Mouse (Mus musculus): ENCODE data around the gene Mtmr10.

Gene Mtmr10

DNA sequence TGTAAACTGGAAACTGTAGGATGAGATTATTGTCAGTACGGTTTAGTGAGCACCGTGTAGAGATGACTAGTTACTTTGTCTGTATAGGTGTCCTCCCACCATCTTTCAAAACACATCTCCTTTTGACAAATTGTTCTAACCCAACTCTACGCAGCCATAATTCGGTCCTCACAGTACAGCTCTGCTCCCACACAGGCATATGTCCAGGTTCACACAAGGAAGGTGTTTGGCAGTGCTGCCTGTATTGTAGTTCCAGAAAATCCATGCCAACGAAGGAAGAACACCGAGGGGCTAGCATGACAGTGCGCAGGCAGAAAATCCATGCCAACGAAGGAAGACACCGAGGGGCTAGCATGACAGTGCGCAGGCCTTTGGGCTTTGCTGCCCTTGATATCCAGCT lies 4.3 kb downstream of the Mtmr10 start:
- peak in 1 of 2 experiments; percentile 64 for DNase-seq (ENCODE audit: low spot score in 2 of 2)

GRCm38 (mm10) chr7:64296286-64297010 lies 9.0 kb downstream of the Mtmr10 start:
- DNase-seq (ENCODE audit: low spot score in 2 of 2) = no peak

DNA sequence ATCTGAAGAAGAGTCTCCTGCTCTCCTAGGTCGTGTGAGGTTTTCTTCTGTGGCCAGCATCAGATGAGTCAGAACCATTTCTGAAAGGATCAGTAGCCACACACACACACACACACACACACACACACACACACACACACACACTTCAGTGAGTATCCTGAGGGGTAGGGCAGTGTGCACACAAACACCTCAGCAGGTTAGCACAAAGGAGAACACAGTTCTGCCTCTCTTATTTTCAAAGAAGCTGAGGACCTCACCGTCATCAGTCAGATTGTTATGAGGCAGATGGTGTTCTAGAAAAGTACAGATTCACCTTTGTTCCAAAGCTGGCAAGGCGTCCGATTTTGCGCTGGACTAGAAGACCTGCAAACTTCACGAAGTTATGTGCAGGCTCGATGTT lies 22.8 kb downstream of the Mtmr10 start:
- no peak for DNase-seq (ENCODE audit: low spot score in 2 of 2)

DNA sequence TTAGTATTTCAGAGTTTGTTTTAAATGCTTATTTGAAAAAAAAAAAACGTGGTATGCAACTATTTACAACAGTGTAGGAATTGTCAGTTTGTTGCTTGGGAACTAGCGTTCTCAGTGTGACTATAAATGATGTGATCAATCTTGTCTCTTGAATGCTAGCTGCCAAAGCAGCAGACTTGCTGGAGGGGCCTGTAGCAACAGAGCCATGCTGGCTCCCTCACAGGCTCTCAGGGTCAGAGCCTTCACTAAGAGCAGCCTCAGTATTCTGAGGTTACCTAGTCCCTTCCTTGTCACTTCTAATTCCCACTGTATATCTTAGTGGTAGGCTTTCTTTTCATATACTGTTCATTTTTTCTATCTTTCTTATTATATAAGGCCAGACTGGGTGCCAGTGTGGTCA lies 23.3 kb downstream of the Mtmr10 start:
- no peak for DNase-seq (ENCODE audit: low spot score in 2 of 2)

DNA sequence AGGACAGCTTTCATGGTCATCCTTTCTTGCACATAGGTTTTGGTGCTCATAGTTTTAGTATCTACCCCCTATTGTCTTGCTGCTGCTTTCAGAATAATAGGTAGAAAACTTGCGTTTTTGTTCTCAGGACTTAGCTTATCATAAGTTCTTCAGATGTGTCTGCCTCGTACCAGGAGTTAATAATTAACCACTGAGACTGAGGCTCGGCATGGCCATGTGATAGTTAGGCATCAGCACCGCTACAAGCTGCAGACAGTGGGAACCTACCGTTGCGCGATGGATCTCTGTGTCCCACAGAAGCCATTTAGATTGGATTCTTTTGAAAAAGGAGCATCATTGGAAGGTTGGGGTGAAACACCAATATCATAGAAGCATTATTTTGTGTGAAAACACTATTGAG lies 25.4 kb downstream of the Mtmr10 start:
- DNase-seq (ENCODE audit: low spot score in 2 of 2) = no peak

DNA sequence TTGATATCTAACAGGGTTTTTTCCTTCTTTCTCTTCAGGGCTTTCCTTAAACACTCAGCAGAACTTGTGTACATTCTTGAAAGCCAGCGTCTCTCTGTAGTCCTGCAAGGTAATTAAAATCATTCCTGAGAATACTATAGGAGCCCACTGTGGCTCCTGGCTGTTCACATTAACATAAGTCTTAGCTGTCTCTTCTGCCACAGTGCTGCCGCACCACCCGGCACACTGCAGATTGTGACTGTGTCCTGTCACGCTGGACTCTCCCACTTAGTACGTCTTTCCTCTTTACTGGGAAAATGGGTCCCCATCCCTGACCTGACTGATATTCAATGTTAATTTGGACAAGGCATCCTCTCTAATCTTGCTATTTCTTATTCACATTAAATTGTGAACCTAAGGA lies 33.7 kb downstream of the Mtmr10 start:
- DNase-seq (ENCODE audit: low spot score in 2 of 2) = no peak

- no peak for DNase-seq (ENCODE audit: low spot score in 2 of 2)
These were observed 34.2 kb downstream of the Mtmr10 start for GRCm38 (mm10) chr7:64321658-64322057.

- DNase-seq (ENCODE audit: low spot score in 2 of 2) = peak in 1 of 2 experiments; percentile 84
These were observed 39.4 kb downstream of the Mtmr10 start for GRCm38 (mm10) chr7:64326892-64327291.

- DNase-seq (ENCODE audit: low spot score in 2 of 2) = no peak
These were observed 40.0 kb downstream of the Mtmr10 start for GRCm38 (mm10) chr7:64327486-64327885.

DNA sequence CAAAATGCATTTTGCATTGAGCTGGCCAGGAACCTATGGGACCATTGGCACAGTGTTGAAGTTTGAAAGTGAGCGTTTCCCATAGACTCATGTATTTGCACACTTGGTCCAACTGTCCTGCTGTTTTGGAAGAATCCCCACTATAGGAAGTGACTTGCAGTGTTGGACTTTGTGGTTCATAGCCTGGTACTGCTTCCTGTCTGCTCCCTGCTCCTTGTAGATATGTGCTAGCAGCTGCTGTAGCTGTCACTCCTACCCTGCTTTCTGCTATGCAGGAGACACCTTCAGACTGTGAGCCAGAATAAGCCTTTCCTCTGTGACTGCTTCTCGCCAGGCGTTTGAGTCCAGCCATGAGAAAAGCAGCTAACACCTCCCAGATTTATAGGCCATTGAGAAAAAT lies 43.9 kb downstream of the Mtmr10 start:
- no peak for DNase-seq (ENCODE audit: low spot score in 2 of 2)

DNA sequence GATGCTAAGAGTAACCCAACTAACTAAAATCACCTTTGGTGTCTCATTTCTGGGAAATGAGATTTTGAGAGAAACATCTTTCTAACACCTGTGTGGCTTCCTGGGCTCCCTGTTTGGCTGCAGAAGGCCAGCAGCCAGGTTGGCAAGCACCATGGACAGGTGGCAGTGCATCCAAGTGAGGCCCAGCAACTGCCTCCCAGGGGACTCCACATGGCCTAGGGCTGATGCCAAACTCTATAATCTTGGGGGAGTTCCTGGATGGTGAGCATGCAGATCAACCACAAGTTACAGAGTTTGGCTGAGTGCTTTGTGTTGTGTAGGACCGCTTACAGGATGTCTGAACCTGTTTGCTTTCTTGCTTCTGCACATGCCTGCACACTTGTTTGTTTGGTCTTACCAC lies 45.2 kb downstream of the Mtmr10 start:
- DNase-seq (ENCODE audit: low spot score in 2 of 2) = no peak

DNA sequence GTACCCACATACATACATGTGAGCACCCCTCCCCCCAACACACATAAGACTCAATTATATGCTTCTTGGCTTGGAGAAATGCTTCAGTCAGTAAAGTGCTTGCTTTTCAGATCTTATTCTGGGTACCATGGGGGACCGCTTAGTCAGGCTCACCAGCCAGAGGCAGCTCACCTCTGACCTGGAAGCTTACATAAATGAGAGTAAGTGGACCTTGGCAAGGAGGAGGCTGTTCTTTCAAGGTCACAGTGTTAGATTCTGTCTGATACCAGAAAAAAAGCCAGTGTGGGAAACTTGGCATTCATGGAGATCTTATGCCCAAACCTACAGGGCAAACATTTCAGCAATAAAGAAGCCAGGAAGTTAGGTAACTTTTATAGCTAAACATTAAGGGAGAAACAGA lies 60.4 kb downstream of the Mtmr10 start:
- no peak for DNase-seq (ENCODE audit: low spot score in 2 of 2)

GRCm38 (mm10) chr7:64349147-64349861 lies 61.9 kb downstream of the Mtmr10 start:
- DNase-seq (ENCODE audit: low spot score in 2 of 2) = peak; percentile 32 to 71

DNA sequence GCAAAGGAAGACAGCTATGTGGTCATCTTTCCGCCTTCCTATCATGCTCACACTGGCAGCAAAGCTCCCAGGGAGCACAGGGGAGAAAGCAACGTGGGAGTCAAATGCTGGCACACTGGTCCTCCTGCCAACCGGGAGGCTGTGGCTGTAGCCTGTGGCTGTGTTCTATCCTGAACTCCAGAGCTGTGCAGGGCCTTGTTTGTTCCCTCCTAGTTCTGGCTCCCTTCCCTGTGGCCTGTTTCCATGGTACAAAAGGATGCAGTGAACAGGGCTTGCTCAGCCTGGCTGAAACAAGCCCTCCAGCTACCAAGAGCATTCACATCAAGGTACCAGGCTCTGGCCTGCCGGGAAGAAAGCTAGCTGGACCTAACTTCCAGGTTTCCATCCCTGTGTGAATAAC lies 63.6 kb downstream of the Mtmr10 start:
- peak; percentile 53 to 81 for DNase-seq (ENCODE audit: low spot score in 2 of 2)

DNA sequence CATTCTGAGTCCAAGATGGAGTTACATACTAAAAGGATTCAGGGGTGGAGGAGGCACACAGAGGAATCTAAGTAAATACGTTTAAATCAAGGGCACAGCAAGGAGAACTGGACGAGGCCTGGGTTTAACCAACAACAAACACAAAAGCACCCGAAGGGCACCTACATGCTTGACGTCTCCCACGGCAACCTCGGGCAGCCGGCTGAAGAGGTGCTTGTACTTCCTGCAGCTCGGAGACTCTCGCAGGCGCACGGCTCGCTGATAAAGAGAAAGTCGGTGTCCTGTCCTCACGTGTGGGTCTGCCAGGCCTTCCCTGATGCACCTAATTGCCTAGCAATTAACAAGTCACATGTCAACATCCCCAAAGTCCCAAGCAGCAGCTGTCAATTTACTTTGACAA lies 66.8 kb downstream of the Mtmr10 start:
- DNase-seq (ENCODE audit: low spot score in 2 of 2) = no peak

DNA sequence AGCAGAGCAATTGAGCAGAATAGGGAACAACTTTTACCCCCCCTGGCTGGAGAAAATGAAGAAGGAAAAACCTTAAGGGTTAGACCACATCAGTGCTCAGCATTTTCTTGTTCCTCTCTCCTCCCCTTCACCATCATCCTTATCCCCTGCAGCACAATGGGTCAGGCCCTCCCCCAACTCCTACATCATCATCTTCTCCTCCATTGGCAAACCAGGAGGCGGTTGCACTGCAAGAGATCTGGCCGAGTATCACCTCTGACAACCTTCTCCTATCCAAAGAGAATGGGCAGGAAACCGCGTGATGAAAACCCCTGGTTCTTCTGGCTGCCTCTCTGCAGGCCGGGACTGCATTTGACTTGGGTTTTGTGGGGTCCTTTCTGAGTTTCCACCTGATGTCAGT lies 69.2 kb downstream of the Mtmr10 start:
- DNase-seq (ENCODE audit: low spot score in 2 of 2) = no peak

DNA sequence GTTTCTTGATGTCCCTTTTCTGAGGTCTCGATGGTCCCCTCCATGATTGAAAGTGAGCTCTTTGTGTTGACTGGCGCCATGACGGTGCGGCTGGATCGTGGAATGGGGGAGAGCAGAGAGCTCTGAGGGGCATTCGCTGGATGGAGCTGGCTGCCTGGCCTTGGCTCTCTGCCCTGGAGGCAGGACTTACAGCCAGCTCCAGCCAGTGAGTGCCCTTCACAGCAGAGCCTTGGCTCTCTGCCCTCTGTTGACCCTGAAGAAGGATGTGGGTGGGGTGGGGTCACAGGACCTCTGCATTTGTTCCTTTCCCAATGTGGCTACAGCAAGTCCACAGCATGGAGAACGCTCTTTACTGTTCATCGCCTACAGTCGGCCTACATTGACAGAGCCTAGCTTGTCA lies 70.0 kb downstream of the Mtmr10 start:
- DNase-seq (ENCODE audit: low spot score in 2 of 2) = peak in 1 of 2 experiments; percentile 73

GRCm38 (mm10) chr7:64358666-64359065 lies 71.2 kb downstream of the Mtmr10 start:
- no peak for DNase-seq (ENCODE audit: low spot score in 2 of 2)

- DNase-seq (ENCODE audit: low spot score in 2 of 2) = no peak
These were observed 72.6 kb downstream of the Mtmr10 start for GRCm38 (mm10) chr7:64359943-64360585.

- DNase-seq (ENCODE audit: low spot score in 2 of 2) = peak in 1 of 2 experiments; percentile 65
These were observed 73.1 kb downstream of the Mtmr10 start for GRCm38 (mm10) chr7:64360586-64360945.

- DNase-seq (ENCODE audit: low spot score in 2 of 2) = no peak
These were observed 78.4 kb downstream of the Mtmr10 start for GRCm38 (mm10) chr7:64365863-64366262.

DNA sequence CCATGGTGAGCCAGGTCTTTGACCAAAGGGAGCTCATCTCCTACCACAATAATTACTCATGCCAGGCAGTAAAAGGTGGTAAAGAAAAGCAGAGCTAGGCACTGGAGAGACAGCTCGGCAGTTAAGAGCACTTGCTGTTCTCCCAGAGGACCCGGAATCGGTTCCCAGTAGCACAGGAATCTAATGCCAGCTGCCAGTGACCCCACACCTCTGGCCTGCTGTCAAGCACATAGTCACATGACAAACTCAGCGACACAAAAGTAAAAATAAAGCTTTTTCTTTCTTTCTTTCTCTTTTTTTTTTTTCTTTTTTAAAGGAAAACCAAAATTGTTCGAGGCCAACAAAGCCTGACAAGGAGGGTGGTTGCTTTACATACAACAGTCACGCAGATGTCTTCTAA lies 82.4 kb downstream of the Mtmr10 start:
- no peak for DNase-seq (ENCODE audit: low spot score in 2 of 2)
